Mouse (Mus musculus) ovary, adult 18-20 months (tissue): Measurements from ENCODE around the gene Arl14.
"Not testable (repeated sequence)": the region's sequence is repeated elsewhere in the genome, so short reads cannot be mapped to it uniquely, and the experiment has no call there.

ENCODE experiments used
- DNase-seq: peaks from one replicate; pipeline ENCODE4 v3.0.0; 2022; ENCODE audit warnings: low spot score, mixed read lengths

The Arl14 gene

DNA sequence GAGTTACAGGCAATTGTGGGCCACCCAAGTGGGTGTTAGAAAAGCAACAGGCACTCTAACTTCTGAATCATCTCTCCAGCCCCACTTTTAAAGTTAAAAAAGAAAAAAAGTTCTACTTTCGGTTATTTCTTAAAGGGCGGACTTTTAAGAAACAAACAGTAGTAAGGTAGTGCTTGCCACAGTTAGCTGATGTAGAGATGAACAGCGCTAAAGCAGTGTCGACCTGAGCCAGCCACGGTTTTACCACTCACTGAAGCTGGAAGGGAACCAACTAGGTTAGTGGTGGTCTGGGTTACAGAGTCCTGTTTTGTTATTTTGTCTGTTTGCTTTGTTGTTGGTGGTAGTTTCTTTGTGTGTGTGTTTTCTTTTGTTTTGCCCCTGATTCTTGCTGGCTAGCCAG is 8.8 kb upstream of the Arl14 start:
- no peak for DNase-seq

DNA sequence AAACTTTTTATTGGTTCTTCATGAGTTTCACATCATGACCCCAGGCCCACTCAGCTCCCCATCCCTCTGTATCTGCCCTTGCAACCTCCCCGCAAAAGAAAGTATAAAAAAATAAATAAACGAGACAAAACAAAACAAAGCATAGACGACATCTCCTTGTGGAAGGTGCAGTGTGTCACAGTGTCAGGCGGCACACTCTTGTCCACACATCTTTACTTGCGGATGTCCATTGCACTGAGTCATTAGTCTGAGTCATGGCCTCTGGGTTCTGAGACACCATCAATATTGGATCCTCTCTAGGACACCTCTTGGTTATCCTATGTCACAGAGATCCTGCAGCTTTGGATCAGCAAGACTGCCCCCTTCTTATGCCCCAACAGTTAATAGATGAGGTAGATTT is 7.7 kb upstream of the Arl14 start:
- no peak for DNase-seq

DNA sequence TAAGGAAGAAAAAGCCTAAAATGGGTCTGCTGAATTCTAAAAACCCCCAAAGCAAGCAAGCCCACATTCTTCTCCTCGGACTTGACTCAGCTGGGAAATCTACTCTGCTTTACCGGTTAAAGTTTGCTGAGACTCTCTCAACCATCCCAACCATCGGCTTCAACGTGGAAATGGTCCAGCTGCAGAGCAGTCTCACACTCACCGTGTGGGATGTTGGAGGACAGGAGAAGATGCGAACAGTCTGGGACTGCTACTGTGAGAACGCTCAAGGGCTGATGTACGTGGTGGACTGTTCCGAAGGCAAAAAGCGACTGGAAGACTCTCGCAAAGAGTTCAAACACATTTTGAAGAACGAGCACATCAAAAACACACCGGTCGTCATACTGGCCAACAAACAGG is 282 bp downstream of the Arl14 start:
- DNase-seq, result no peak

DNA sequence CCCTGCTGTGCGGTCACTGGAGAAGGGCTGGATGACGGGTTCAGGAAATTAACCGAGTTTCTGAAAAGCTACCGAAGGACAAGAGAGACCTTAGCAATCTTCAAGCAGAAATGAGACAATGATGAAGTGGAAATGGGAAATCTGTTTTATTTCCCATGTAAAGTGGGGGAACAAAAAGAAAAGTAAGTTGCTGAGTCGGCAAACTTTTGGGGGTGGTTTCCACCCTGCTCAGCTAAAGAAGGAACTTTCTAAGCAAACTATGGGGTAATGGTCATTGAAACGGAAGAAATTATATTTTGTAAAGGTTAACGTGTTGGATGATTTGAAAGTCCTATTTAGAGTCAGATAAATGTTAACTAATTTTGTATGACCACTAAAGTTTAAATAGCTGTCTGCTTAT is 768 bp downstream of the Arl14 start:
- DNase-seq, result no peak

DNA sequence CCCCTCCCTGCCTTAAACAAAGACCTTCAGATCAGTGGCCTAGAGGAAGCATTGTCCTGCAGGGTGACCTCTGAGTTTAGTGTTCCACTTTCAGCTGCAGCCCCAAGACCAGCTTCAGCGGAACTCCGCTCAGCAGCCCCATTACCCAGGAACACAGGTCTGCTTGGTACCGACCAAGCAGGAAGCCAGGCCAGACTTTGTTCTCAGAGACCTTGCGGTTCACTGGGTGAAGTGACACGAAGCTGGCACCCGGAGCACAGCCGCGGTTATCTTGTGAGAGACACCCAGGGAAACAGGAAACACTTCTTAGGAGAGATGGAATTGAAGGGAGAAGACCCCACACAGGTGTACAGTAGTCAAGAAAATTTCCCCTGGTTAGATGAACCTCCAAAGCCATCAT is 1.4 kb downstream of the Arl14 start:
- no peak for DNase-seq

DNA sequence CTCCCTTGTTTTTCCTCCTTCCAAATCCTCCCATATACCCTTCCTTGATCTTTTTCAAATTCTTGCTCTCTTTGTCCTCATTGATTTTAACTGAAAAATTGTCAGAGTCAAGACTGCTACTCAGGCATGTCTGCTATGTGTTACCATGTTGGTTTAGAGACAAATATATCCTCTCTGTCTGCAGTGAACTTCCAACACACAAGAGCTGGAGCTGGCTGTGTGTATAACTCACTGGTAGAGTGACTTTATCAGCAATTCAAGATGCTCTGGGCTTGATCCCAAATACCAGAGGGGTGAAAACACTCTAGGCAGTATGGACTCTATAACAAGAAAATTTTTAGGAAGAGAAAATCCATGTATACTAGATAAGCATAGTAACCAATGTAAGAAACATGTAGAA is 2.8 kb downstream of the Arl14 start:
- DNase-seq, result no peak

DNA sequence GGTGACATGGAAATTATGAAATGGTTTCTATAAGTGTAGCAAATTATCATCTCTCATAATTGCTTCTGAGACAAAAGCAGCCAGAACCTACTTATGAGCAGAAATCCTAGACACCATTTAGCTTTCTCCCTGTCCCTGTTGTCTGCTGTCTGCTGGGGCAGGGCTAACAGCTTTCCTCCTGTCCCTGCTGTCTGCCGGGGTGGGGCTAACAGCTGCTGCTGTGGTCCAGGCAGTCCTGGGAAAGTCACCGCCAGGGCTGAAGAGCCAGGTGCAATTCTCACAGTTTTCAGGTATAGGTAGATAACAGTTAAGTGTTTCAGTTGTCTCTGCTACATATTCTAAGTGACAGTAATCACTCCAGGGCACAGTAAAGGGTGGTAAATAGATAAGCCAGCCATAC is 4.3 kb downstream of the Arl14 start:
- no peak for DNase-seq

DNA sequence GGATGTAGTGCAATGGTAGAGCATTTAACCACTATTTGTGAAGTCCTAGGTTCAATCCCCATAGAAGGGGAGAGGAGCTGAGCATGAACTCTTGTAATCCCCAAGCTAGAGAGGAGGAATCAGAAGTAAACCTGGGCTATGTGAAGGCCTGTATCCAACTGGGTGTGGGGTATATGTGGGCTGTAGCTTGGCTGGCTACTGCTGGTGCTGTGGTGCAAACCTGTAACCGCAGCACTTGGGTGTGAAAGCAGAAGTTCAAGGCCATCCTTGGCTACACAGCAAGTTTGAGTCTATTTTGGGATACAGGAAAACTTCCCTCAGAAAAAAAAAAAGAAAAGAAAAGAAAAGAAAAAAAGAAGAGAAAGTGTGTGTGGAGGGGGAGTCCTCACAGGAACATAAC is 5.8 kb downstream of the Arl14 start:
- no peak for DNase-seq

DNA sequence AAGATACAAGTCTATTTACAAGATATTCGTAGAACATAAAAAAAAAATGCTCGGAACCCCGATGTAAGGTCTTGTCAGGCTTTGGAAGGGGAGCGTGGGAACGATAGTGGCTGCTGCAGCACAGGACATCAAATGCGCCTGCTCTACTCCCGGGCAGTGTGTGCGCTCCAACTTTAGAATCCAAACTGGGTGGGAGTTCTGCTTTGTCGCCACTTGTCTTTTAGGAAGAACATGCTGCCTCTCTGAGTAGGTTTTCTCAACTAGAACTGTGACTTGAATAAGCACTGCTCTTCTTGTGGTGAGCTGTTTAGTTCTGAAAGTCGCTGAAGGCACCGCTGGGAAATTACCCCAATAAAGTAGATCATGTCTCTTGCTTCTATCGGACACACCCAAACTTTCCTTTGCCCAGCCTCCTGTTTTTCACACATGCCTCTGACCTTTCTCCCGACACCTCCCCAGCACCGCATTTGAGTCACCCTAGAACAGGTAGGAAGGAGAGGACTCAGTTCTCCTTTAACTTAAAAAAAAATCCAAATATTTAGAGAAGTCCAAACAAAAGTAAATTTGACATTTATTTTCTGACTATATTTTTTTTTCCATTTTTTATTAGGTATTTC is 9.4 kb downstream of the Arl14 start:
- DNase-seq, result no peak

DNA sequence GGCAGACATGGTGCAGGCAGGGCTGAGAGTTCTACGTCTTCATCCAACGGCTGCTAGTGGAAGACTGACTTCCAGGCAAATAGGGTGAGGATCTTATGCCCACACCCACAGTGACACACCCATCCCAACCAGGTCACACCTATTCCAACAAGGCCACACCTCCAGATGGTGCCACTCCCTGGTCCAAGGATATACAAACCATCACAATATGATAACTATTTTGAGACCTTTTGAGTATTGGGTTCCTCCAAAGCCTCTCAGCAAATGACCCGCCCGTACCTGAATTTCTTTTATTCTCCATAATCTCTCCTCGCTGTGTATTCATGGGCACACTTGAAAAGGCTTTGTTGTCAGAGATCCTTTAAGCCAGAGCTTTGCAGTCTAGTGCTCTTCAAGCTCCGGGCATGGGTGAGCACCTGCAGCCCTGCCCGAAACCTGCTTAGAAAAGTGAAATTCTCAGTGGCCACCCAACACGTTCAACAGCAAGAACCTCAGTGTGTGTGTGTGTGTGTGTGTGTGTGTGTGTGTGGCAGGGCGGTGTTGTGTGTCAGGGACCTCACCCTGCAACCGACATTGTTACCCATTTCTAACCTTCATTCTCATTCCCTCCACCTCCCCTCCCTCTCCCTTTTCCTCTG is 11.5 kb downstream of the Arl14 start:
- not testable (repeated sequence) for DNase-seq

DNA sequence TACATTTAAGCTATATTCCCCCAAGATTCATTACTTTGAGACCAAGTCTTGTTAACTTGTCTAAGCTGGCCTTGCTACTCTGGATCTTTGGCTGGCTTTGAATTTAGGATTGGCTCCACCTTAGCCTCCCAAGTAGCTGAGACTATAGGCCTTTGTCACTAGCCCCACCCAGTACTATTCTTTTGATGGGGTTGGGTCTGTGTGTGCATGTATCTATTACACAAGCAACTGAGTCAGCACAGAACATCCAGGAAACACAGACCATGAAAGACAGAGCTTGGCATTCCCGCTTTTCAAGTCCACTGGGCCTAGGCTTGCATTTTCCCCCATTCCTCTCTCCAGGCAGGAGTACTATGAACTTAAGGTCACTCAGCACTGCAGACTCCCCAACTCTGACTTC is 12.3 kb downstream of the Arl14 start:
- DNase-seq, result no peak

DNA sequence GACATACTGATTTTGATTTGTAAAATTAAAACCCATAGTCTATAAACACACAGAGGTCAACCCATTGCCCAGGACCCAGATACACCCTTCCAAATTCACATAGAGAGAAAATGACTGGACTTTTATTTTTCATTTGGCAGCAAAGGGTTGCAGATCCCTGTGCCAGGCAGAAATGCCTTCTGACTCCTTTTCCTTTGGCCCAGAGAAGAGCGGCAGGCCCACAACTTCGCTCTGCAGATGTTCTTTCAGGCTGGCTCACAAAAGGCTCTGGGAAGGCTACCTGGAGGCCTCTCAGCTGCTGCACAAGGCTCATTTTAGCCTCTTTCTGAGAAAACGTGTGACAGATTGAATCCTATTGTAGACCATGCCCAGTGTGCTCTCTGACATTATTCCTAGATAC is 13.6 kb downstream of the Arl14 start:
- DNase-seq, result no peak

DNA sequence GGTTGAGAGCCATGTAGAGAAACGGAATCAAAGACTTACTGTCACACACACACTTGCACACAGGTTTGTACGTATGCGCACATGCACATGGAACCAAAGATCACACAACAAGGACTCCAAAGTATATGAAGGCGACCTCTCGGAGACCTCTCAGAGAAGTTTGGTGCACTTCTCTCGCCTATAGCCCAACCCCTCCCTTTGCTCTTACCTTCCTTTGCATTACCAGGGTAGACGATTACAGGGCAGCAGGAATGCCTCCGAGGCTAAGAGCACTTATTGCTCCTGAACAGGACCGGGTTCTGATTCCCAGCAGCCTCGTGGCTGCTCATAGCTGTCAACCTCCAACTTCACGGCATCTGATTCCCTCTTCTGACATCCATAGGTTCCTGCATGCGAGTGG is 14.3 kb downstream of the Arl14 start:
- no peak for DNase-seq

DNA sequence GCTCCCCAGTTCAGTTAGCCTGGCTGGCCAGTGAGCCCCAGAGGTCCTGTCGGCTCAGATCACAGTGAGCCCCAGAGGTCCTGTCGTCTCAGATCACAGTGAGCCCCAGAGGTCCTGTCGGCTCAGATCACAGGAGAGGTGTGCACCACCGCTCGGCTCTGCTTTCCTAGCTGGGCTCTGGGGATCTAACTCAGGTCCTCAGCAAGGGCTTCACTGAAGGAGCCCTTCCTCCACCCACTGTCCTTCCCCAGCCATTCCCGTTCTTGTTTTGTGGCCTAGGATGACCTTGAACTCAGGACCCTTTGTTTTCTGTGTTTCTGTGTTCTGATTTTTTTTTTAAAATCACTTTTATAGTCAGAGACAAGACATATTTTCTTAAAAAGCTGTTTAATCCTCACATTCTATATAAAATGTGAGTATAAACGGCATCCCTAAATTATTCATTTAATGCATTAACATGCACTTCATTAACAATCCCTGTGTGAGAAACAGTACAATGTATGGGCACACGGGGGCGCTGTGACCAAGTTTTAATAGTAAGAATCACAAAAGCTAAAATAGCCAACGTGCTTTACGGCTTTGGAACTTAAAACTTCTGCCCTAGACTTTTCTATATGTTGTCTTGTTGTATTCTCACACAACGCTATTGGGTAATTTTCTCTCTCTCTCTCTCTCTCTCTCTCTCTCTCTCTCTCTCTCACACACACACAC is 16.1 kb downstream of the Arl14 start:
- no peak for DNase-seq

DNA sequence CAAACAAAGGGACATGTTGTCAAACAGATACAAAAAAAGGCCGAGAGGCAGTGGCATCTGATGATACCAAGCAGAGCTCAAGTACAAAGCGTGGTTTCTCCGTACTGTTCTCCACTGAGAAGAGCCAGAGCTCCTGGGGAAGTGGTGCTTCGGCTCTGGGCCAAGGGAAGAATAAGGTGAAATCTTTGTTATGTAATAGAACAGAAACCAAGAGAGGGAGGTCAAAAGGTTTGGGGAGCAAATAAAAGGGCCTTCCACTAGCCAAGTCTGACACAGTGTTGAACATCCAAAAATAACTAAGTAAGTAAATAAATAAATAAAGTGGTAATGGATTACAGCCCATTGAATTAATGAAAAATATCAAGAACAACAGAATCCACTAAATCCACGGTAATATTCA is 17.0 kb downstream of the Arl14 start:
- no peak for DNase-seq

DNA sequence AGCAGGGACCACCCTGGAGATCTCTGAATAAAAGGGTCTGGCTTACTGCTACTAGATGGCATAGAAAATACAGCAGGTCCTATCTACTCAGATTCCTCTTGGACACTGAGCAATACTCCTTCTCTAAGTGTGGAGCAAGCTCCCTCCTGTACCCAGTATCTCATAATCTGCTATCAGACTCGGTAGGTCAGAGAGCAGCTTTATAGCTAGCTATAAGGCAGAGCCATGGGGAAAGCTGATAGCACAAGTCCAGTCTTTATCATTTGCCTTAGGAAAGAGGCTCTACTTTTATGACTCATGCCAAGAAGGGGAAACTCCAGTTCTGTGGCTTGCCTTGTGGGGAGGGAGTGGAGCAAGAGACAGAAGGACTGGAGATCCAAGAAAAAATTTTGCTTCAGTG is 18.8 kb downstream of the Arl14 start:
- DNase-seq, result no peak

DNA sequence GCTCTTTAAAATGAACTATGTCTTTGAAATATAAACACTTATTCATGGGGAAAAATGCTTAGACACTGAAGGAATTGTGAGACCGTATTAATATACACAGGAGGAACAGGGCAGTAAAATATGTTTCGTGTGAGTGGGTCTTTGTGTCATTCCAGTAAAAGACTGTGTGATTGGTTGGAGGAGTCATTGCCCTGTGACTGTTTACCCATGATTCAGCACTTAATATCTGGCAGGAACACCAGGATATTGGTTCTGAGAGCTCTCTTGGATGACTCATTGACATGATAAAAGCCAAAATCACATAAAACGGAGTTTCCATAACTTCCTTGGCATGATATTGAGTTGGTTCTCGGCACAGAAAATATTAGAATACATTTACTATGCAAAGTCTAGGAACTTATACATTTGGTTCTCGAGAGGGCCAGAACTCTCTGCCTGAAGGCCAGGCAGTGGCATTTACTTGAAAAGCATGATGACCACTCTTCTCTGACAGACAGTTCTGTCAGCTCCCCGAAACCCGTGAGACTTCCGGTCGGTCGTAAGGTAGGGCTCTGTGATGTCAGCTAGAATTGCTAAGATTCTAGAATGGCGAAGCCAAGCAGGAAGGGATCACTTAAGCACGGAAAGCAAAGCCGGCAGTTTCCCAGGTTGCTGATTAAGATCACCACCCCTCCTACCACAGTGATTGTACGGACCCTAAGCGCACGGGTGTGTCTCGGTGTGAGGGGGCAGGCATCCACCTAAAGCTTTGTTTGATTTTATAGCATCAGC is 31.1 kb downstream of the Arl14 start:
- DNase-seq, result no peak

DNA sequence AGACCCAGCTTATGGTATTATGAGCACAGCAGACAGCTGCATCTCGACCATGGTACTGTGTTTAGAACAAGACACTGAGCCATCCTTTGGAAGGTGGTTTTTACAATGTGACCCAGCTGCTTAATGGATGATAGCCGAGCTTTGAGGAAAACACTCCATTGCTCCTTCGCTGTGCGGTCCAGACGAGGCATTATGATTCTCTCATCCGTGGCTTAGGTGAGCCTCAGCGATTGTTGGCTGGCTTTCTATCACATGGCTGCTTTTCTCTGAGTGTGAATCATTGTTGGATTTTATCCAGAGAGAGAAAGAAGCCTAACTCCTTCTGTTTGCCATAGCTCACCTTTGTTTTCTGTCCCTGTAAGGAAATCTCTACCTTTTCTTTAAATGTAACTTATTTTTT is 32.5 kb downstream of the Arl14 start:
- DNase-seq, result no peak

DNA sequence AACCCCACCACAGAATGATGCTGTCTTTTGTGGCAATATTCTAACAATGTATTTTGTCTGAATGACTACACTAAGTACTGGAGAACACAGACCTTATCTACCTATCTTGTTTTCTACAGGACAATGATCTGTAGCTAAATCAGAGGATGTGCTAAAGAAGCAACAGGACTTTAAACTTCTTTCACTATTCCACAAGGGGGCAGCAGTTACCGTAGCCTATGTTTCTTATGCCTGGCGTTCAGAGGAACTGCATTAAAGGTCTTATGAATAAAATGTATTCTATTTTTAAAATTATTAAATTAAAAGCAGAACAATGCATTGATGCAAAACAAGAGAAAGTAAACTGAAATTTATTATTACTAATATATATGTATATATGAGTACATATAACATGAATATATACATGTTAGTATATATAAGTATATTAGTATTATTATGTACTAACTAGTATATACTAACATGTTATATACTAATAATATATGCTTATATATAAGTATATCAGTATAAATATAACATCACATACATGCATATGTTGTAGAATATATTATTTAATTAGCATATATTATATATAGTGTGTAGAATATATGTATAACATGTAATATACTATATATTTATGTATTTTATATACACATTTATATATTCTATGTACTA is 35.0 kb downstream of the Arl14 start:
- DNase-seq, result no peak

DNA sequence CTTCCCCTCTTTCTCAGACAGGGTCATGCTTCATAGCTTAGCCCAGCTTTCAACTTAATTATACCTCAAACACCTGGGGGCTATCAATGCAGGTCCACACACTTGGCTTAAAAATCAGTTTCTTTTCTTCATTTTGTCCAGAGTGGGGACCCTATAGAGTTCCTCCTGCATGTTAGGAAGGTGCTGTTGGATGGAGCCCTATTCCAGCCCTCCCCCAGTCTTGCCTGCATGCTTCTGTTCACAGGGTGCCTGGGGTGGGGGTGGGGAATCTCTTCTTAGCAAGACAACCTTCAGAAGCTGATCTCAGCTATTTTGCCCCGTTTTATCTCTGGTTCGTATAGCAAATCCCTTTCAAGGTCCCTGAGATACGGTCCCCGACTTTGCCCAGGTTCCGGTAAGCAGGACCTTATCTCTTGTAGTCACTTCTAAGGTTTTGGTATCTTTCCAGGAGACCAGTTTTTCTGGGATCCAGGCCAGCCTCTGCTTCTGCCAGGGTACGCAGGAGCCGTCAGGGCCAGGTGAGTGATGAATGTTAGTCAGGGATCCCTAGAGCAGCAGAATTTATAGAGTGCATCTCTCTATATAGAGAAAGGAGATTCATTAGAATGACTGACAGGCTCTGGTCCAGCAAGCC is 40.9 kb downstream of the Arl14 start:
- peak; percentile 30 for DNase-seq

DNA sequence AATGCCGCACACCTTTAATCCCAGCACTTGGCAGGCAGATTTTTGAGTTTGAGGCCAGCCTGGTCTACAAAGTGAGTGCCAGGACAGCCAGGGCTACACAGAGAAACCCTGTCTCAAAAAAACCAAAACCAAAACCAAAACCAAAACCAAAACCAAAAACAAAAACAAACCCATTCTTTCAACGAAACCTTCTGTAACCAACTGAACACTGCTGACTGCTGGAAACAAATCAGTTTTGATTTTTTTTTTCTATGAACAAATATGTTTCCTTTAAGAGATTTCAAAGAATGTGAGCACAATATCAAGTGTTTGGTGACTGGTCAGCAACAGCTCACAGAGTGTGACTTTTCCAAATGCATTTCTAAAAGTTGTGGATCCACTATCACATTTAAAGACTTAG is 42.1 kb downstream of the Arl14 start:
- not testable (repeated sequence) for DNase-seq

DNA sequence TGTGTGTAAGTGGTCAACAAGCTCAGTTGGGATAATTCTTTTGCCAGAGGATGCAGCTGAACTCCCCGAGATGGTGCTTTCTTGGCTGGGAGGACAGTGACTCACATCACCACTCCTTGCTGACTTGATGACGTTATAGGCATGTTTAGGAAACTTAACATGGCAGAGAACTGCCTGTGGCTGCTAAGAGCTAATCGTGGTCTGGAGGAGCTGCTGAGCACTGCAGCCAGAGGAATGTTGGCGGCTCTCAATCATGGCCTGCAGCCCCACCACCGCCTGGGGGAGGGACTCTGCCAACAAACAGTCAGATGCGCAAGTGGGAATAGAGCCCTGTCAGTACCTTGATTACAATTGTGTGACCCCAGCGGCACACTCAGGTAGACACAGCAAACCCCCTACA is 49.6 kb downstream of the Arl14 start:
- DNase-seq, result no peak
